Mouse (Mus musculus) embryonic facial prominence, embryonic 12.5 days (tissue): ENCODE data around the gene Dnah1. TPM values are rescaled to one million over a fixed set of nuclear protein-coding genes. Genes with fewer than 3 reads are reported as not detected.
A peak's percentile ranks its signal among the peaks of the same experiment; 100 is the strongest.

Experiments
- ATAC-seq: fragments of 200-750 bp; cut with Nextera tagmentation; 2 replicates; pipeline ENCODE4 v1.8.0; 2017; ENCODE audit not compliant: insufficient number of reproducible peaks, insufficient read depth, low FRiP score, low TSS enrichment
- H3K27ac ChIP-seq: fragments of 300-500 bp; sonication (generic); 2 replicates; pipeline ENCODE4 v1.5.1; 2016; ENCODE audit warnings: mild to moderate bottlenecking
- H3K27me3 ChIP-seq: fragments of 300-500 bp; sonication (generic); 2 replicates; pipeline ENCODE4 v1.6.1; 2016; ENCODE audit warnings: mild to moderate bottlenecking, moderate library complexity
- H3K36me3 ChIP-seq: fragments of 300-500 bp; sonication (generic); 2 replicates; pipeline ENCODE4 v1.6.1; 2016; ENCODE audit warnings: mild to moderate bottlenecking
- H3K4me1 ChIP-seq: fragments of 300-500 bp; sonication (generic); 2 replicates; pipeline ENCODE4 v1.6.1; 2016
- H3K4me2 ChIP-seq: fragments of 300-500 bp; sonication (generic); replicated peaks from 2 replicates; pipeline ENCODE4 v1.6.1; 2016; ENCODE audit warnings: mild to moderate bottlenecking, moderate library complexity
- H3K4me3 ChIP-seq: fragments of 300-500 bp; sonication (generic); 2 replicates; pipeline ENCODE4 v1.5.1; 2016; ENCODE audit warnings: mild to moderate bottlenecking
- H3K9ac ChIP-seq: fragments of 300-500 bp; sonication (generic); 2 replicates; pipeline ENCODE4 v1.6.1; 2016; ENCODE audit warnings: mild to moderate bottlenecking, moderate library complexity
- H3K9me3 ChIP-seq: fragments of 300-500 bp; sonication (generic); 2 replicates; pipeline ENCODE4 v1.6.1; 2016; ENCODE audit warnings: mild to moderate bottlenecking, moderate library complexity
- WGBS: fragments of 180-500 bp; shearing (Covaris S2); methylation state at CpG from one replicate; pipeline ENCODE4 v1.1.7; 2016; 5-methylcytosine and 5-hydroxymethylcytosine counted together
- polyA plus RNA-seq: library from polyadenylated mRNA; unstranded; fragments of >200 nt; fragmentation: Nextera tagmentation; extraction: Ambion mirVana; gene quantifications from 2 replicates; pipeline ENCODE4 v1.2.1, GENCODE M21; 2016

The Dnah1 gene
- polyA plus RNA-seq: 8.4 and 8.6 TPM in 2 replicates

GRCm38 (mm10) chr14:31323849-31324792, at the start of gene Dnah1:
TSS of gene Dnah1 (minus strand) at chr14:31323896.
- peak within 1 kb of the TSS; percentile 35 for H3K4me3 ChIP-seq
- no peaks in the 10 kb centered on the region for H3K36me3 ChIP-seq
- no peak within 1 kb of the TSS for H3K27ac ChIP-seq
- 31% methylated on average over 28 of the region's 28 CpGs for WGBS
- no peak for ATAC-seq
- no peaks in the 10 kb centered on the region for H3K27me3 ChIP-seq
- H3K4me1 ChIP-seq: no peaks in the 10 kb centered on the region
- peak within 1 kb of the TSS; percentile 57 for H3K4me2 ChIP-seq
- no peaks in the 10 kb centered on the region for H3K9me3 ChIP-seq
- H3K9ac ChIP-seq: peak within 1 kb of the TSS; percentile 40

GRCm38 (mm10) chr14:31369377-31369776, 45.7 kb upstream of the Dnah1 start:
- no peaks in the 10 kb centered on the region for H3K4me1 ChIP-seq
- WGBS: 79% methylated on average over 3 of the region's 3 CpGs
- H3K36me3 ChIP-seq: peaks cover 65% of the 10 kb centered on the region
- no peak overlapping the region for H3K4me2 ChIP-seq
- no peak overlapping the region for H3K27ac ChIP-seq
- H3K27me3 ChIP-seq: no peaks in the 10 kb centered on the region
- no peaks in the 10 kb centered on the region for H3K9me3 ChIP-seq
- no peak overlapping the region for H3K9ac ChIP-seq
- H3K4me3 ChIP-seq: no peak overlapping the region
- ATAC-seq: no peak

GRCm38 (mm10) chr14:31367951-31368350, 44.3 kb upstream of the Dnah1 start:
- no peak overlapping the region for H3K4me2 ChIP-seq
- H3K36me3 ChIP-seq: peaks cover 66% of the 10 kb centered on the region
- H3K4me1 ChIP-seq: no peaks in the 10 kb centered on the region
- no peaks in the 10 kb centered on the region for H3K27me3 ChIP-seq
- no peak for ATAC-seq
- no peak overlapping the region for H3K27ac ChIP-seq
- no peaks in the 10 kb centered on the region for H3K9me3 ChIP-seq
- H3K9ac ChIP-seq: no peak overlapping the region
- WGBS: 92% methylated on average over 7 of the region's 7 CpGs
- no peak overlapping the region for H3K4me3 ChIP-seq

GRCm38 (mm10) chr14:31365350-31365749, 41.7 kb upstream of the Dnah1 start:
- no peak overlapping the region for H3K4me3 ChIP-seq
- no peaks in the 10 kb centered on the region for H3K27me3 ChIP-seq
- no peak for ATAC-seq
- H3K9me3 ChIP-seq: no peaks in the 10 kb centered on the region
- no peak overlapping the region for H3K4me2 ChIP-seq
- no peaks in the 10 kb centered on the region for H3K4me1 ChIP-seq
- no peak overlapping the region for H3K27ac ChIP-seq
- no peak overlapping the region for H3K9ac ChIP-seq
- peaks cover 60% of the 10 kb centered on the region for H3K36me3 ChIP-seq

GRCm38 (mm10) chr14:31364589-31364988, 40.9 kb upstream of the Dnah1 start:
- no peak overlapping the region for H3K27ac ChIP-seq
- H3K4me2 ChIP-seq: no peak overlapping the region
- peaks cover 53% of the 10 kb centered on the region for H3K36me3 ChIP-seq
- no peak overlapping the region for H3K4me3 ChIP-seq
- no peaks in the 10 kb centered on the region for H3K9me3 ChIP-seq
- no peak overlapping the region for H3K9ac ChIP-seq
- no peaks in the 10 kb centered on the region for H3K27me3 ChIP-seq
- 90% methylated on average over 4 of the region's 4 CpGs for WGBS
- ATAC-seq: no peak
- no peaks in the 10 kb centered on the region for H3K4me1 ChIP-seq

GRCm38 (mm10) chr14:31362236-31362635, 38.5 kb upstream of the Dnah1 start:
- H3K9me3 ChIP-seq: no peaks in the 10 kb centered on the region
- H3K4me3 ChIP-seq: no peak overlapping the region
- no peak for ATAC-seq
- no peak overlapping the region for H3K4me2 ChIP-seq
- no peaks in the 10 kb centered on the region for H3K4me1 ChIP-seq
- H3K36me3 ChIP-seq: peaks cover 47% of the 10 kb centered on the region
- no peak overlapping the region for H3K27ac ChIP-seq
- 97% methylated on average over 2 of the region's 2 CpGs for WGBS
- H3K27me3 ChIP-seq: no peaks in the 10 kb centered on the region
- H3K9ac ChIP-seq: no peak overlapping the region

GRCm38 (mm10) chr14:31345367-31345766, 21.7 kb upstream of the Dnah1 start:
- Histone ChIP-seq H3K4me3 (no peak overlapping the region), H3K4me1 (no peaks in the 10 kb centered on the region), H3K36me3 (peaks cover 21% of the 10 kb centered on the region), H3K27me3 (no peaks in the 10 kb centered on the region), H3K9ac (no peak overlapping the region), H3K4me2 (no peak overlapping the region), H3K27ac (no peak overlapping the region), H3K9me3 (no peaks in the 10 kb centered on the region)
- 78% methylated on average over 1 of the region's 1 CpGs for WGBS
- ATAC-seq: no peak

GRCm38 (mm10) chr14:31343241-31343640, 19.5 kb upstream of the Dnah1 start:
- H3K36me3 ChIP-seq: peaks cover 16% of the 10 kb centered on the region
- WGBS: 87% methylated on average over 8 of the region's 8 CpGs
- 0 out of 2 replicates have a peak, but pooled peaks cover 3% of the 10 kb centered on the region for H3K4me1 ChIP-seq
- H3K4me2 ChIP-seq: no peak overlapping the region
- H3K4me3 ChIP-seq: no peak overlapping the region
- no peak for ATAC-seq
- H3K9me3 ChIP-seq: no peaks in the 10 kb centered on the region
- no peak overlapping the region for H3K27ac ChIP-seq
- no peaks in the 10 kb centered on the region for H3K27me3 ChIP-seq
- H3K9ac ChIP-seq: no peak overlapping the region

- H3K9ac ChIP-seq: no peak overlapping the region
- H3K4me2 ChIP-seq: peak overlapping the region; percentile 66
- no peak overlapping the region for H3K27ac ChIP-seq
- peaks cover 7% of the 10 kb centered on the region; the same call in 1 of the 2 replicates for H3K36me3 ChIP-seq
- H3K27me3 ChIP-seq: no peaks in the 10 kb centered on the region
- H3K4me3 ChIP-seq: peak overlapping the region; percentile 78; the same call in 1 of the 2 replicates
- H3K9me3 ChIP-seq: no peaks in the 10 kb centered on the region
- no peak for ATAC-seq
- H3K4me1 ChIP-seq: peaks cover 16% of the 10 kb centered on the region
Measured at GRCm38 (mm10) chr14:31337947-31338346, 14.3 kb upstream of the Dnah1 start.

GRCm38 (mm10) chr14:31337406-31337805, 13.7 kb upstream of the Dnah1 start:
- Histone ChIP-seq H3K27me3 (no peaks in the 10 kb centered on the region), H3K4me1 (peaks cover 16% of the 10 kb centered on the region), H3K4me3 (peak overlapping the region; percentile 78), H3K9me3 (no peaks in the 10 kb centered on the region), H3K4me2 (peak overlapping the region; percentile 66), H3K27ac (no peak overlapping the region), H3K36me3 (0 out of 2 replicates have a peak, but pooled peaks cover 6% of the 10 kb centered on the region), H3K9ac (peak overlapping the region; percentile 86)
- 44% methylated on average over 7 of the region's 7 CpGs for WGBS
- no peak for ATAC-seq

GRCm38 (mm10) chr14:31336369-31337155, 12.9 kb upstream of the Dnah1 start, which contains the start of gene Capn7:
TSS of gene Capn7 (plus strand) at chr14:31336638.
- H3K36me3 ChIP-seq: 0 out of 2 replicates have a peak, but pooled peaks cover 6% of the 10 kb centered on the region
- under 1% methylated on average over 78 of the region's 78 CpGs for WGBS

More at GRCm38 (mm10) chr14:31336369-31337155, 12.9 kb upstream of the Dnah1 start, which contains the start of gene Capn7:
- peak; percentile 94 for ATAC-seq
- H3K9me3 ChIP-seq: no peaks in the 10 kb centered on the region
- peaks cover 16% of the 10 kb centered on the region for H3K4me1 ChIP-seq
- H3K27ac ChIP-seq: peak within 1 kb of the TSS; percentile 93
- no peaks in the 10 kb centered on the region for H3K27me3 ChIP-seq
- peak within 1 kb of the TSS; percentile 86 for H3K9ac ChIP-seq
- peak within 1 kb of the TSS; percentile 66 for H3K4me2 ChIP-seq
- peak within 1 kb of the TSS; percentile 78 for H3K4me3 ChIP-seq
